Mouse (Mus musculus): ENCODE measurements at regions not wholly inside any gene's neighbourhood (a gene's known extent, or its start where the extent isn't known, plus 50 kb on each side); places are given as distances from the start of the nearest gene placed in this dataset.
"Not testable (repeated sequence)": the region's sequence is repeated elsewhere in the genome, so short reads cannot be mapped to it uniquely, and the experiment has no call there.

GRCm38 (mm10) chr19:59516957-59517356, 58.8 kb downstream of the Emx2 start:
- no peak for DNase-seq (ENCODE audit: low spot score in 2 of 2)

- peak; percentile 11 to 57 for DNase-seq (ENCODE audit: low spot score in 2 of 2)
These were observed 61.0 kb downstream of the Emx2 start for GRCm38 (mm10) chr19:59519156-59519555.

- no peak for DNase-seq (ENCODE audit: low spot score in 2 of 2)
These were observed 64.0 kb downstream of the Emx2 start for GRCm38 (mm10) chr19:59522176-59522575.

DNA sequence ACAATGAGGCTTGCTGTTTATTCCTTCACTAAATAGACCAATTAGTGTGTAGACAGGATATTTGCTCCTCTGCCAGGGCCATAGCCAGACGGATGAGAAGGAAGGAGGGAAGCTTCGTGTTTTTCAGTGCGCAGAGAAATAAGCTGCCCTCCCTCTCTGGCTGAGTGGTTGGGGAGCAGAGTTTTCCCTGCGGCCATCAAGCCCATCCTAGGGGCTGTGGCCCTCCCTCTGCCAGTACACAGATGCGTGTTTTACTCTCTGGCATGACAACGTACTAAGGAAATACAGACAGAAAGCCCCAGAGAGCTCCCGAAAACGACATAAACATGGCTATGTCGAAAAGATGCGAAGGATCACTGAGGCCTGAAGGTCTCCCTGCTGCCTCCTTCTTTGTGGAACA, 65.2 kb downstream of the Emx2 start:
- no peak for DNase-seq (ENCODE audit: low spot score in 2 of 2)

- no peak for DNase-seq (ENCODE audit: low spot score in 2 of 2)
These were observed 105.9 kb downstream of the Emx2 start for GRCm38 (mm10) chr19:59564101-59564500.

DNA sequence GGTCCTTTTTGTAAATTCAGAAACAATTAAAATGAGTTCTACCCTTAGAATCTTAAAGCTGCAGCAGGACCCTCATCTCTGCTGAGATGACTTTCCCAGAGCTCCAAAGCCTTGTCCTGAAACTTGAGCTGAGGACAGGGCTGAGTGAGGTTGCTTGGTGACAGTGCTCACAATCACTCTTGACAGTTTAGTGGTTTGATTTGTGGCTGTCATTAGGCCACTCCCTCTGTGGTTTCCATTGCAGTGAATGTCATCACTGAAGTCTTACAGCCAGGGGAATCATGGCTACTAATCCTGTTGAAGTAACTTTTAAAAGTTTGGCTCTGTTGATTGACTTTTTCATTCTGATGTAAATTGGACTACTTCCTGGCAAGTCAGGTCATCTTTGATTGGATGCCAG, 110.7 kb downstream of the Emx2 start:
- no peak for DNase-seq (ENCODE audit: low spot score in 2 of 2)

- not testable (repeated sequence) for DNase-seq (ENCODE audit: low spot score in 2 of 2)
These were observed 111.4 kb downstream of the Emx2 start for GRCm38 (mm10) chr19:59569590-59569989.

GRCm38 (mm10) chr19:59574346-59574745, 116.2 kb downstream of the Emx2 start:
- DNase-seq (ENCODE audit: low spot score in 2 of 2), result no peak

- DNase-seq (ENCODE audit: low spot score in 2 of 2), result no peak
These were observed 119.7 kb downstream of the Emx2 start for GRCm38 (mm10) chr19:59577886-59578285.

- no peak for DNase-seq (ENCODE audit: low spot score in 2 of 2)
These were observed 121.5 kb downstream of the Emx2 start for GRCm38 (mm10) chr19:59579676-59580075.

GRCm38 (mm10) chr19:59585835-59586234, 127.7 kb downstream of the Emx2 start:
- no peak for DNase-seq (ENCODE audit: low spot score in 2 of 2)

GRCm38 (mm10) chr19:59587303-59587702, 129.1 kb downstream of the Emx2 start:
- no peak for DNase-seq (ENCODE audit: low spot score in 2 of 2)

- peak in 1 of 2 experiments; percentile 5 for DNase-seq (ENCODE audit: low spot score in 2 of 2)
These were observed 129.9 kb downstream of the Emx2 start for GRCm38 (mm10) chr19:59588068-59588522.

GRCm38 (mm10) chr19:59590021-59590420, 131.8 kb downstream of the Emx2 start:
- DNase-seq (ENCODE audit: low spot score in 2 of 2), result no peak

DNA sequence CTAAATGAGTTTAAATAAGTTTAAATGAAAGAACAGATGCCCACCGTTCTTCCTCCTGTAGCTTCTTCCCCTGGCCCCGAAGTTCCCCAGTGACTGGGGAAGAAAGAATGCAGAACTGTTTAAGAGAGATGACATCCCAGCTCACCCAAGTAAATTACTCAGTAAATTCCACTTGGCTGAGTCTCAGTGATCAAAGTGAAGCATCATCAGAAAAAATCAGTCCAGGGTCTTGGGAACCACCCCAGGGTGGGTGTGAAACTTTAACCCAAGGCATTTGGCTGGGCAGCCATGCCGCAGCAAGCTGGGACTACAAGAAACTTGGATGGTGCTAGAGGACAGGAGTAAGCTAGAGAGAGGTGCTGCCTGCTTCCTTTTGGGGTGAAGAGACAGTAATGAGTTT, 133.9 kb downstream of the Emx2 start:
- DNase-seq (ENCODE audit: low spot score in 2 of 2), result no peak

DNA sequence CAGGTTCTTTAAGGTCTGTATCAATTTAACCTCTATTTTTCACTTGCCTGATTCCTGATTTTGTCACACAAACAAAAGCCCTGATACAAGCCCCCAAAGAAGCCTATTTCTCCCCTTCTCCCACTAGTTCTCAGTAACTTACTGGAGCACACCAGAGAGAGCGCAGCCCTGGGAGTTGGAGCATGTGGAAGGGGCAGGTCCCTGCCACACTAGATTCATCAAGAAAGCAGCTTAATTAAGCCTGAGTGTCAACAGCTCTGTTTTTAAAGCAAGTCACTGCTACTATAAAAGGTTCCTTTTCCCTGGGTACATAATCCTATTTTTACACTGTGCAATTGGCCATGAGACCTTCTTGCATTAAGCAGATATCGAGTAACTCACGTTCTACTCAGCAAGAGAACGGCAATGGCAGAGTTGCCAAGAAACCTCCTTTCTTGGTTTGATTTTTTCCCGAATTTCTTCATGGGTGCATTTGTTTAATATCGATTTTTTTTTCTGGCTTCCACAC, 166.2 kb downstream of the Emx2 start:
- DNase-seq (ENCODE audit: low spot score in 2 of 2), result no peak

DNA sequence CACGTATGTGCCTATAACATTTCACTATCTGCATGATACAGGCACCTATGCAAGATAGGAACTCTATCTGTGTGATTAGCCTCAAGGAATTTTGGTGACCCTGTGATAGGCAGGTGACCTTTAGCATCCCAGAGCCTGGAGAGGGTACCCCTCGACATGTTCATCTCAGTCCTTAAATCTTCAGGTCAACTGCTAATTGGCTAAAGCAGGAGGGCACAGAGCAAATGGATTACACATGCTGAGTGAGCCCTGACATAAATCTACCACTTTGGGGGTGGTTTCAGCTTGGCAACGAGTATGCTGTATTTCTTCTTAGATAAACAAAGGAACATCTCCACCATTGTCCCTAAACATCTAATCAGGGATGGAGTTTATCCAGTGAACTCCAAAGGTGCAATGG, 169.5 kb downstream of the Emx2 start:
- DNase-seq (ENCODE audit: low spot score in 2 of 2), result no peak

GRCm38 (mm10) chr19:59628296-59629160, 170.4 kb downstream of the Emx2 start:
- no peak for DNase-seq (ENCODE audit: low spot score in 2 of 2)

DNA sequence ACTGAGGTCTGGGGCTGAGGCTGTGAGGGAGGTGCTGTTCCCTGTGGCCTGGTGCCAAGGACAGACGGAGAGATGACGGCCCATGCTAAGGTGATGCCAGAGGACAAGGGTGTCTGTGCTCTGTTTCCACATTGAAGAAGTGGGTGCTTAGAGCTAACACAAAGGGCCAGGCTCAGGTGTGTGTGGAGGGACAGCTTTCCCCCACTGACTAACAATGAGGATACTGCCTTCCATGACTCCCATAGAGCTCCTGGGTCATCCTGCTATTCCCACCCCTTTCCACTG, 170.9 kb downstream of the Emx2 start:
- DNase-seq (ENCODE audit: low spot score in 2 of 2), result no peak

GRCm38 (mm10) chr19:59630095-59630494, 171.9 kb downstream of the Emx2 start:
- no peak for DNase-seq (ENCODE audit: low spot score in 2 of 2)

DNA sequence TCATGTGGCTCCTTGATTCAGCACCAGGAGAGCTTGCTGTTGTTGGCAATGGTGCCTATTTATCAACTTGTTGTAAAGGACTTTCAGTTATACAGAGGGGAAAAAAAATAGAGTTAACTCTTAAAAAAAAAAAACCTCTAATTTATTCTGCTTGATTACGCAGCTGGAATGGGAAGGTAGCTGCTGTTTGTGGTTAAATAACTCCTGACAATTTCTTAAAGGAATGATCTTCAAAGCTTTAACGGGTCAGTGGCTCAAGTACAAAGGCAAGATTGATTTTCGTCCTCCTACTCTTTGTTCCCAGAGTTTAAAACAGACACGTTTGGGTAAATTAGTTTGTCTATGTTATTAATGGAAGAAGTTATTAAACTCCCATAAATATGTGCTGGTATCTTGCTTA, 172.5 kb downstream of the Emx2 start:
- no peak for DNase-seq (ENCODE audit: low spot score in 2 of 2)

DNA sequence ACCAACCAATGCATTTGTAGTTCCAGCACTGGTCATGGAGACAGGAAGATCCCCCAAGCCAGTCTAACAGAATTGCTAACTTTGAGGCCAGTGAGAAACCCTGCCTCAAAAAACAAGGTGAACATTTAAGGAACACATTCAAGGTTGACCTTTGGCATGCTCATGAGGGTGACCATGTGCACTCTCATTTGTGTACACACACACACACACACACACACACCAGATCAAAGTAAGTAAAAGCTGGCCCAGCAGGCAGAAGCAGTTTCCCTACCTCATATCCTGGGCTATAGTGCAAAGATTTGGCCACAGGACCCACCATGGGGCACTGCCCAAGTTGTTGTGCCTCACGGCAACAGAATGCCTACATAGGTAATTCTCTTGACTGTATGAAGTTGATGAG, 173.4 kb downstream of the Emx2 start:
- no peak for DNase-seq (ENCODE audit: low spot score in 2 of 2)

DNA sequence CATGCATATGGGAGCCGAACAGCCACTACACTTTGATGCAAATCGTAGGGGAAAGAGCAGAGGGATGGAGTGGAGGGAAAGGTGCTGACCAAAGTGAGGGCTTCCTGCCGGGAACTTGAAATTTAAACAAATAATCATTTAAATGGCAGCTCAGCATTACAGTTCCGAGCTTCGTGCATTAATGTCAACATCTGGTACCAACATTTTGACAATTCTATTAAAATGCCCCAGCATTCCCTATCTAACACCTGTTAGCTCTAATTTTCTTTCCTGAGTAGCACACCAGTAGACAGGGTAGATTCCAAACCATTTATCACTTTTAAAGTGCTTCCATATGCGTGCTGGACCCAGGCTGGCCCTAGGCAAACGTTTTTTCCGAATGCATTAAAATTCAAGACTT, 178.1 kb downstream of the Emx2 start:
- no peak for DNase-seq (ENCODE audit: low spot score in 2 of 2)

DNA sequence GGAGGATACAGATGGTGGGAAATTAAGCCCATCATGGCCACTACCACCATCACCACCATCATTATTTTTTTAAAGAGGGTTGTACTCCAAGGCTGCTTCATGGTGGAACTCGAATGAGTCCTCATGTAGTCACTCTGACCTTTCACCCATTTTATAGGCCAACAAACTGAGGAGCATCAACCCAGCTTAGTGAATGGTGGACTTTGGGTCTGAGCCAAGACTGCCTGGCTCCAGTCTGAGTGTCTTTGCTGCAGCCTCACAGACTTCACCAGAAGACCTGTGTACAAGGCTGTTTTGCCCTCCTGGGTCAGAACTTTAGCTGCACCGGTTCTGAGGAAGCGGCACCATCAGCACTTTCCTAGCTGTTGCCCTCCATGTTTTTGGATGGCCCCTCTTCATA, 184.4 kb downstream of the Emx2 start:
- no peak for DNase-seq (ENCODE audit: low spot score in 2 of 2)
